Mouse (Mus musculus): ENCODE results near the gene Lamc1.

GRCm38 (mm10) chr1:153371846-153372245 lies 39.3 kb upstream of the Lamc1 start:
- TF ChIP-seq CTCF (IDR thresholded peaks at IDR 0.05; ENCODE audit: borderline replicate concordance, insufficient read depth, low read depth, low read length) = no peak
- no peak for TF ChIP-seq POLR2A (IDR thresholded peaks at IDR 0.05; ENCODE audit: borderline replicate concordance, insufficient read depth, low read length)
